Mouse (Mus musculus) G1E (cell line): ENCODE data around the gene Arpc1a.

Source experiments
- CTCF ChIP-seq: IDR thresholded peaks from 2 replicates; pipeline ENCODE4 v1.5.1; 2012; ENCODE audit warnings: low read depth, low read length, inconsistent platforms, mixed read lengths
- GATA1 ChIP-seq: IDR thresholded peaks from 2 replicates; pipeline ENCODE4 v1.6.1; 2012; ENCODE audit warnings: borderline replicate concordance, low read length, inconsistent platforms, mixed read lengths
- TAL1 ChIP-seq: conservative IDR thresholded peaks from 2 replicates; pipeline ENCODE4 v1.6.1; 2012; ENCODE audit warnings: low read depth, low read length, inconsistent platforms, mixed read lengths

- no peak for TF ChIP-seq TAL1
- no peak for TF ChIP-seq GATA1
- no peak for TF ChIP-seq CTCF
Measured at GRCm38 (mm10) chr5:145149294-145149693, 65.7 kb downstream of the Arpc1a start.
